Mouse (Mus musculus) Muller cell, postnatal 12 days (primary cell): ENCODE measurements at regions not wholly inside any gene's neighbourhood (a gene's known extent, or its start where the extent isn't known, plus 50 kb on each side); places are given as distances from the start of the nearest gene placed in this dataset.
"Not testable (repeated sequence)": the region's sequence is repeated elsewhere in the genome, so short reads cannot be mapped to it uniquely, and the experiment has no call there.

Experiments used
- DNase-seq: peaks from one replicate; pipeline ENCODE4 v3.0.0-alpha.2; 2015; ENCODE audit errors: inconsistent ontology term

GRCm38 (mm10) chr3:113105979-113106378 is 152.7 kb downstream of the Amy2a5 start:
- DNase-seq: no peak

GRCm38 (mm10) chr3:113090850-113091249 is 167.8 kb downstream of the Amy2a5 start:
- not testable (repeated sequence) for DNase-seq

GRCm38 (mm10) chr3:113080704-113081103 is 177.9 kb downstream of the Amy2a5 start:
- peak; percentile 9 for DNase-seq
